Comparison of ENCODE assay signal across 11 mouse cellular contexts in genomic region chrX:13513127-13513526, GRCm38 (mm10). TPM values are rescaled to one million over a fixed set of nuclear protein-coding genes. Genes with fewer than 3 reads are reported as not detected.
DNase-seq lines count a peak whose midpoint lies in the region; ATAC-seq and TF ChIP-seq lines count a peak whose summit lies in the region.
"Had no signal": no experiment of that assay in that cellular context is flagged by ENCODE, and none has a peak within 500 bp of the region (broad histone marks: within the 10 kb centered on the region; RNA-seq: fewer than 3 reads in every experiment).

No protein-coding gene starts in this region.

- no peak for ATAC-seq in forebrain, postnatal 0 days
- no peak for ATAC-seq in forebrain, embryonic 15.5 days (replicated peaks)
- peak; percentile 61 for ATAC-seq in common myeloid progenitor, adult 5-6 weeks (replicated peaks; ENCODE audit: low read depth, poor library complexity, severe bottlenecking)
- ATAC-seq: hindbrain, embryonic 16.5 days had no signal

- H3K79me2 ChIP-seq in liver, adult 2 months (ENCODE audit: control insufficient read depth, insufficient read depth, low read length): no peaks in the 10 kb centered on the region

- no peaks in the 10 kb centered on the region for H3K27me3 ChIP-seq in forebrain, postnatal 0 days (ENCODE audit: insufficient read depth, low read length)
- H3K27me3 ChIP-seq in forebrain, embryonic 15.5 days: no peaks in the 10 kb centered on the region
- no peaks in the 10 kb centered on the region for H3K27me3 ChIP-seq in liver, adult 2 months (ENCODE audit: control insufficient read depth, insufficient read depth, low read length)

- 0 out of 2 replicates have a peak, but pooled peaks have one; percentile 16 for TF ChIP-seq CTCF in forebrain, postnatal 0 days (IDR thresholded peaks at IDR 0.05; ENCODE audit: low read depth)
- TF ChIP-seq CTCF in liver, adult 2 months (IDR thresholded peaks at IDR 0.05; ENCODE audit: low read depth, low read length): peak; percentile 42; the same call in 1 of the 2 replicates

- H3K4me3 ChIP-seq in forebrain, postnatal 0 days (ENCODE audit: low read depth, low read length): no peak overlapping the region
- H3K4me3 ChIP-seq in forebrain, embryonic 15.5 days: no peak overlapping the region
- H3K4me3 ChIP-seq in liver, adult 2 months (ENCODE audit: insufficient read depth, low read depth, low read length): no peak overlapping the region
- H3K4me3 ChIP-seq: embryonic facial prominence, embryonic 12.5 days; megakaryocyte, embryonic 14.5 days had no signal

- H3K4me2 ChIP-seq in forebrain, postnatal 0 days (ENCODE audit: low read depth): no peak overlapping the region
- H3K4me2 ChIP-seq in forebrain, embryonic 15.5 days (replicated peaks): no peak overlapping the region
- H3K4me2 ChIP-seq: embryonic facial prominence, embryonic 12.5 days had no signal

- 59% methylated on average over 2 of the region's 2 CpGs for whole genome bisulfite sequencing in forebrain, postnatal 0 days
- 70% methylated on average over 2 of the region's 2 CpGs for WGBS in forebrain, embryonic 15.5 days
- 16% methylated on average over 2 of the region's 2 CpGs for WGBS in liver, adult 2 months

- TF ChIP-seq POLR2A in liver, adult 2 months (IDR thresholded peaks at IDR 0.05; ENCODE audit: extremely low read depth, insufficient read depth, low read length): no peak

- no peaks in the 10 kb centered on the region for H3K4me1 ChIP-seq in forebrain, postnatal 0 days (ENCODE audit: insufficient read depth)
- H3K4me1 ChIP-seq in forebrain, embryonic 15.5 days: no peaks in the 10 kb centered on the region
- H3K4me1 ChIP-seq in liver, adult 2 months (ENCODE audit: control insufficient read depth, insufficient read depth, low read length): no peaks in the 10 kb centered on the region
- H3K4me1 ChIP-seq: embryonic facial prominence, embryonic 12.5 days had no signal

- no peaks in the 10 kb centered on the region for H3K9me3 ChIP-seq in forebrain, postnatal 0 days (ENCODE audit: low read length)
- H3K9me3 ChIP-seq in forebrain, embryonic 15.5 days: no peaks in the 10 kb centered on the region
- H3K9me3 ChIP-seq: embryonic facial prominence, embryonic 12.5 days; megakaryocyte, embryonic 14.5 days had no signal

- no peak for DNase-seq in forebrain, postnatal 0 days
- no peak for DNase-seq in liver, adult 2 months (ENCODE audit: extremely low read depth, low read depth, low spot score)
- no peak for DNase-seq in liver
- peak; percentile 65 for DNase-seq in thymus, postnatal 0 days (ENCODE audit: low spot score)
- DNase-seq in frontal cortex, postnatal 25 days (ENCODE audit: low spot score in 2 of 2): no peak
- no peak for DNase-seq in testis, postnatal 10 days (ENCODE audit: low spot score)

- no peak overlapping the region for H3K9ac ChIP-seq in forebrain, postnatal 0 days
- H3K9ac ChIP-seq in forebrain, embryonic 15.5 days (replicated peaks): no peak overlapping the region
- H3K9ac ChIP-seq in liver, adult 2 months (ENCODE audit: low read depth, low read length): no peak overlapping the region
- H3K9ac ChIP-seq: embryonic facial prominence, embryonic 12.5 days had no signal

- no peak overlapping the region for H3K27ac ChIP-seq in forebrain, postnatal 0 days (ENCODE audit: low read depth, low read length)
- no peak overlapping the region for H3K27ac ChIP-seq in forebrain, embryonic 15.5 days (replicated peaks)
- no peak overlapping the region for H3K27ac ChIP-seq in liver, adult 2 months (replicated peaks; ENCODE audit: insufficient read depth, low read depth, low read length)
- H3K27ac ChIP-seq: embryonic facial prominence, embryonic 12.5 days had no signal

- H3K36me3 ChIP-seq in forebrain, postnatal 0 days (ENCODE audit: insufficient read depth): no peaks in the 10 kb centered on the region
- no peaks in the 10 kb centered on the region for H3K36me3 ChIP-seq in forebrain, embryonic 15.5 days
- H3K36me3 ChIP-seq in liver, adult 2 months (ENCODE audit: control insufficient read depth, insufficient read depth, low read length): no peaks in the 10 kb centered on the region
- H3K36me3 ChIP-seq: embryonic facial prominence, embryonic 12.5 days had no signal

RNA-seq across cellular contexts. Expression of gene Nyx, which starts 47.2 kb away (rescaled TPM):
- 0.38 and 0.62 TPM in 2 replicates for total RNA-seq in forebrain, postnatal 0 days (2014; rRNA removed)
- 0.11 and 0.21 TPM in 2 replicates for polyA plus RNA-seq in forebrain, postnatal 0 days (2015; fragmentation: Nextera tagmentation; extraction: Ambion mirVana)
- 0.10 and 0.13 TPM in 2 replicates for polyA plus RNA-seq in forebrain, embryonic 15.5 days (2015; fragmentation: Nextera tagmentation; extraction: Ambion mirVana)
- total RNA-seq in liver, adult 2 months (2014; rRNA removed): not detected in 2 replicates
- 0.01 TPM in 1 of 2 replicates, not detected in the other for polyA plus RNA-seq in liver, adult 2 months (2012; rRNA removed)
- not detected in 2 replicates for total RNA-seq in common myeloid progenitor, adult 5-6 weeks (2017)
- 0.05 and 0.10 TPM in 2 replicates for polyA plus RNA-seq in thymus, postnatal 0 days (2015; fragmentation: Nextera tagmentation; extraction: Ambion mirVana)
